Mouse (Mus musculus) adipose tissue, adult 10 weeks (tissue): Measurements from ENCODE around the gene Cd200r2. TPM values are rescaled to one million over a fixed set of nuclear protein-coding genes. Genes with fewer than 3 reads are reported as not detected.

Source experiments
- polyA plus RNA-seq: library from polyadenylated mRNA; stranded (reverse); fragments of 350-450 nt; fragmentation: Illumina TruSeq; extraction: RNeasy Lipid Tissue Mini Kit (QIAGEN cat#74804); gene quantifications from one replicate; pipeline ENCODE4 v1.2.3, GENCODE M21; 2014; ENCODE audit warnings: low read depth, low replicate concordance

Gene Cd200r2
- polyA plus RNA-seq, result not detected

DNA sequence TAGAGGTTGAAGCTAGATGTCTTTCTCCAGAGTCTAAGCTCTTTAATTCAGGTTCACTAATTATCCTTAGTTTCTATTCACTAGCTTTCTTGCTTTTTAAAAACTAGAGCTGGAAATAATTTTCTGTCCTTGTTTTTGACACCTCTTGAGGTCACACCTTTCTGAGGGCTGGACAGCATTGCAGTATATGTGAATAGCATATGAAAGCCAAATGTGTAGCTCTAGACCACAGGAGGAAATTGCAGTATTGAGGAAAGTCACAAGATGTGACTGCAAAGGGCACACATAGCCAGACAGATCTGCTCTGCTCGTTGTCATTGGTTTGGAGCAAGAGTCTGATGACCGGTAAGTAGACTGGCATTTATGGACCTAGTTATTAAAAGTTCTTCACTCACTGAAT lies at the start of gene Cd200r2:
Cd200r2 (plus strand) TSS at position 301 of the 400 bp plus-strand sequence.

GRCm38 (mm10) chr16:44943468-44943867 lies 76.6 kb downstream of the Cd200r2 start, which contains the start of gene Cd200r3:
TSS of gene Cd200r3 (plus strand) at chr16:44943678.

Other genes with a start within 250 kb of the Cd200r2 start
- 6.7 TPM for gene Nepro, start 142.8 kb upstream of the Cd200r2 start, polyA plus RNA-seq
- 15.0 TPM for gene Gtpbp8, start 120.7 kb upstream of the Cd200r2 start, polyA plus RNA-seq
- gene Cd200r1, start 101.4 kb upstream of the Cd200r2 start, polyA plus RNA-seq, result 3.3 TPM
- gene Cd200r4, start 55.4 kb upstream of the Cd200r2 start, polyA plus RNA-seq, result 0.65 TPM
- gene Cd200r3, start 76.6 kb downstream of the Cd200r2 start, polyA plus RNA-seq, result 0.30 TPM
- gene Ccdc80, start 226.3 kb downstream of the Cd200r2 start, polyA plus RNA-seq, result 341 TPM